Mouse (Mus musculus) cerebellum, postnatal 14 days (tissue): ENCODE measurements around the gene Dguok.

Experiments used
- DNase-seq, 2 experiments: peaks; one replicate each; pipeline ENCODE4 v3.0.0; 2021; ENCODE audit warnings: mixed read lengths in 2 of 2

Gene Dguok

GRCm38 (mm10) chr6:83506258-83507167 lies at the start of gene Dguok:
TSS of gene Dguok (minus strand) at chr6:83506969.
- DNase-seq: peak; percentile 96 to 98

GRCm38 (mm10) chr6:83555972-83556371 lies 49.2 kb upstream of the Dguok start:
- DNase-seq: no peak

DNA sequence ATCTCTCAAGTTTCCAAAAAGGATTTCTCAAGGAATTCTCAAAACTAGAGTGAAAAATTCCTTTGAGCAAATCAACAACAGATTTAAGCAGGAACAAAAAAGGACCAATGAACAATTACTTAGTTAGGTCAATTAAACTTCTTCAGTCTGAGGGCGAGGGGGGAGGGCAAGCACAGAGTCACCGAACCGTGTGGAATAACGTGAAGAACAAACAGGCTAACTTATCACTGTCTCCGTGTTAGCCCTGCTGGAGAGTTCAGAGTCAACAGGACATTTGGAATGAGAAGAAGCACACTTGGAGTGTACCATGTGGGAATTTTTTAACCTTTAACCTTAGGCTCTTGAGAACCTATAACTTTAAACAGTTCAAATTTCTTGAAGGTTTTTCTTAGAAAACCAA lies 41.6 kb upstream of the Dguok start:
- DNase-seq: no peak

DNA sequence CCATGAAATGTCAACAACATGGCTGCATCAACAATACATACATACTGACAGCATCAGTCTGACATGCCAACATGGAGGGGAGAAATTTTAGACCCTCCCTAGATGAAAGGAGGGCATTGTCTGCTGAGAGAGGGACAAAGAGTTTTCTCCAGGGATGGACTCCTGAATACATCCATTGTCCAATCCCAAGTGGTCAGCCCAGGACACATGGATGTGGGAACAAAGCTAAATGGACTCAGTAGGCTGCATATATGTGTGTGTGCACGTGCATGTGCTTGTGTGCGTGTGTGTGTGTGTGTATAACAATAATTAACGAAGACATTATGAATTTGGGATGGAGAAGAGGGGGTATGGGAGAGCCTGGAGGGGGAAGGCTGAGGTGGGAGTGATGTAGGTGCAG lies 39.0 kb upstream of the Dguok start:
- DNase-seq: no peak

GRCm38 (mm10) chr6:83541756-83542456 lies 35.1 kb upstream of the Dguok start:
- peak; percentile 26 to 41 for DNase-seq

DNA sequence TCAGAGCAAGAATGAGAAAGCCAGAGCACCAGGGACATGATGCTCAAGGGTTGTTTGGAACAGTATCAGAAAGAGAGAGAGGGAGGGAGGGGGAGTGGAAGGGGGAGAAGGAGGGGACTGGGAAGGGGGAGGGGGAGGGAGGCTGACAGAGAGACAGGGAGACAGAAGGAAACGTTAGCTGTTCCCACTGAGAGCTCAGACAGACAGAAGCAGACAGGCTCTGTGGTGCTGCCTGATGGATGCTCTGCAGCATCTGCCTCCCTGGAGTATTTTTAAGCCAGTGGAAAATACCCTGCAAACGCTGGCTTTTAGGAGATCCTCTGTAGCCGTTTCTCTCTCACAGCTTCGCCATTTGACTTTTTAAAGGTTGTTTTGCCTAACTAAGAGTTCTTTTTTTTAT lies 33.2 kb upstream of the Dguok start:
- DNase-seq: peak in 1 of 2 experiments; percentile 41

GRCm38 (mm10) chr6:83536795-83537059 lies 30.0 kb upstream of the Dguok start:
- no peak for DNase-seq

- no peak for DNase-seq
These were observed 29.4 kb upstream of the Dguok start, which contains the start of gene Actg2 for GRCm38 (mm10) chr6:83536028-83536794. TSS of gene Actg2 (minus strand) at chr6:83536265.

- DNase-seq: peak; percentile 64 to 74
These were observed 25.8 kb upstream of the Dguok start for GRCm38 (mm10) chr6:83532608-83533007.

- DNase-seq: peak in 1 of 2 experiments; percentile 37
These were observed 16.4 kb upstream of the Dguok start for GRCm38 (mm10) chr6:83523194-83523593.

DNA sequence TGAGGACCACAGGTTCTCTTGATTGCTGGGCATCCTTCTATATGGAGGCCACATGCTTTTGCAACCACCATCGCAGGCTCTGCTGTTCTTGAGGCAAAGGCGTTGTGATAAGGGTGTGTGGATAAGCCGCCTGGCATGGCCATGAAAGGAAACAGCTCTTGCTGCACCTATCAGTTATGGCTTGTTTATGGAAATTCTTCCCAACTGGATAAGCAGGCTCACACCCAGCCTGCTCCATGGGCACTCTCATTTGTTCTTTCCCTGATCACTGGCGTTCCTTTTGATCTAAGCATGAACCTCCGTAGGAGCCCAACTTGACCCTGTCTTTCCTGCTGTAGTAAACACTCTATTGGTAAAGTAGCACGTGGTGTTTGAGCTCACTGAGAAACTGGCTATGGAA lies 15.0 kb upstream of the Dguok start:
- no peak for DNase-seq

DNA sequence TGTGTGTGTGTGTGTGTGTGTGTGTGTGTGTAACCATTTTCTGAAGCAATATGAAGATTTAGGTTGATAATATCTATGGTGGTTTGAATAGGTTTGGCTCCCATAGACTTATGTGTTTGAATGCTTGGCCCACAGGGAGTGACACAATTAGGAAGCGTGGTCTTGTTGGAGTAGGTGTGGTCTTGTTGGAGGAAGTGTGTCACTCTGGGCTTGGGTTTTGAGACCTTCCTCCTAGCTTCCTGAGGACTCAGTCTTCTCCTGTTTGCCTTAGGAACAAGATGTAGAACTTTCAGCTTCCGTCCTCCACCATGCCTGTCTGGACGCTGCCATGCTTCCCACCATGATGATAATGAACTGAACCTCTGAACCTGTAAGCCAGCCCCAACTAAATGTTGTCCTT lies 11.9 kb upstream of the Dguok start:
- DNase-seq: no peak

DNA sequence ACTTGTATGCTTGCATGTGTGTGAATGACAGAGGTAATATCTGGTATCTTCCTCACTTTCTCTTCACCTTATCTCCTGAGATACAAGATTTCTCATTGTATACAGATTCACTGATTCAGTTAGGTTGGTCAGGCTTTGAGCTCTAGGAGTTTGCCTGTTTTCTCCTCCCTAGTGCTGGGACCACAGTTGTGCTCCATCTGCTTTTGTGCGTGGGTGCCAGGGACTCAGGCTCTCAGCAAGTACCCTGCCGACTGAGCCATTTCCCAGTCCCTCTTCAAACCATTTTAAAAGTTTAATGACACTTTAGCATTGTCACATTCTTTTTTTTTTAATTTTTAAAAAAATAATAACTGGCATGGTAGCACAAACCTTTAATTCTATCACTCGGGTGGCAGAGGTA lies 8.4 kb upstream of the Dguok start:
- DNase-seq: peak in 1 of 2 experiments; percentile 33

DNA sequence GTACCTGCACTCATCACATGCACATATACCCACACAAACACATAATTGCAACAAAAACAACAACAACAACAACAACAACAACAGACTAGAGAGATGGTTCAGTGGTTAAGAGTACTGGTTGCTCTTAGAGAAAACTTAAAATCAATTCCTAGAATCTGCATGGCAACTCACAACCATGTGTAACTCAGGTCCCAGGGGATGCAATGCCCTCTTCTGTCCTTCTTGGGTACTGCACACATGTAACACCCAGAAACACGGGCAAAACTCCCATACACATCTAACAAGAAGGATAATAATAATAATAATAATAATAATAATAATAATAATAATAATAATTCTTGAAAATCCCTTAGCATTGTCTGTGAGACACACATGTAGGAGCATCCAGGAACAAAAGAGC lies 5.7 kb upstream of the Dguok start:
- peak; percentile 81 to 86 for DNase-seq

- peak; percentile 48 to 57 for DNase-seq
These were observed 3.4 kb upstream of the Dguok start for GRCm38 (mm10) chr6:83510210-83510609.

DNA sequence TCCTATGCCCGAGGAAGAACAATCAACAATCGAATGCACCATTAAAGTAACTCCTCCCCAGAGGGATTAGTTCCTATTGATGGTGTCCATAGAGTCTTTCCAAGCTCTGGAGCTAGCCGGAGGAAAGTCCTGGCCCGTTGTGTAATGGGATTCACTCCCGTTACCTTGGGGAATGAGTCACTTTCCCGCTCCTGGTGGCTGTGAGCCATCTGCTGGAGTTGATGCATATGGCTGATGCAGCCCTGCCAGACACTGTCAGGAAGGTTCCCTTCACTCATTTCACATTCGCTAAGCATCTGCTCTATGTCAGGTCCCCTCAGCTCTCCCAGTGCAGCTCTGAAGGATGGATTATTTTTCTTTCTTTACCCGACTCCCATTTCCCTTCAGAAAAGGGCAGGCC lies 2.7 kb upstream of the Dguok start:
- peak; percentile 75 to 80 for DNase-seq

DNA sequence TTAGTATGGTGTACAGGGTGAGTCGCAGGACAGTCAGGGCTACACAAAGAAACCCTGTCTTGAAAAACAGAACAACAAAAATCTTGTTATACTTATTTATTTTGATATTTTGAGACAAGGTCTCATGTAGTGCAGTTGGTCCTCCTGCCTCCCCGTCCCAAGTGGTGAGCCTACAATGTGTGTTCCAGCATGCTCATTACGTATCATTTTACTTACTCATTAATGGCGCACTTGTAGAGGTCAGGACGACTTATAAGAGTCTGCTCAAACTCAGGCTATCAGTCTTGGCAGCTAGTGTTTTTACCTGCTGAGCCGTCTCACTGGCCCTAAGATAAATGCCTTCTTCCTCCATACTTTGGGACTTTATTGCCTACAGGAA lies 388 bp upstream of the Dguok start:
- DNase-seq: no peak

GRCm38 (mm10) chr6:83505554-83505953 lies 1.2 kb downstream of the Dguok start:
- DNase-seq: no peak

GRCm38 (mm10) chr6:83503361-83503760 lies 3.4 kb downstream of the Dguok start:
- DNase-seq: no peak

GRCm38 (mm10) chr6:83502656-83503055 lies 4.1 kb downstream of the Dguok start:
- peak; percentile 41 to 47 for DNase-seq

GRCm38 (mm10) chr6:83501524-83502310 lies 5.1 kb downstream of the Dguok start:
- no peak for DNase-seq

DNA sequence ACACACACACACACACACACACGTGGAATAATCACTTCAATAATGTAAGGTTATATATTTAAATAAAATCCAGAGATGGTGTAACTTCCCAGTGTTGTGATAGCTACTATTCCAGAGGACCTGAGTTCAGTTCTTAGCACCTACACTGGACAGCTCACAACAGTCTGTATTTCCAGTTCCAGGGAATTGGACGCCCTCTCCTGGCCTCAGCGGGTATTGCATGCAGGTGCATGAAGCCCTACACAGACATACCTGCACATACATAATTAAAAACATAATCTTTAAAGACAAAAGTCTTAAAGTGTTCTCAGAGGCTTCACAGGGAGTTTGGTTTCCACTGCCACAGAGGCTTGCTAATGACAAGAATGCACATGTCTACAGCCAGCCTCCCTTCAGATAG lies 6.3 kb downstream of the Dguok start:
- DNase-seq: peak in 1 of 2 experiments; percentile 54

GRCm38 (mm10) chr6:83499078-83499477 lies 7.7 kb downstream of the Dguok start:
- DNase-seq: no peak
